Mouse (Mus musculus): ENCODE measurements around the gene Hnrnpul1. TPM values are rescaled to one million over a fixed set of nuclear protein-coding genes. Genes with fewer than 3 reads are reported as not detected.

Gene Hnrnpul1
- polyA plus RNA-seq, 2 experiments, result 26.5 to 36.5 TPM

DNA sequence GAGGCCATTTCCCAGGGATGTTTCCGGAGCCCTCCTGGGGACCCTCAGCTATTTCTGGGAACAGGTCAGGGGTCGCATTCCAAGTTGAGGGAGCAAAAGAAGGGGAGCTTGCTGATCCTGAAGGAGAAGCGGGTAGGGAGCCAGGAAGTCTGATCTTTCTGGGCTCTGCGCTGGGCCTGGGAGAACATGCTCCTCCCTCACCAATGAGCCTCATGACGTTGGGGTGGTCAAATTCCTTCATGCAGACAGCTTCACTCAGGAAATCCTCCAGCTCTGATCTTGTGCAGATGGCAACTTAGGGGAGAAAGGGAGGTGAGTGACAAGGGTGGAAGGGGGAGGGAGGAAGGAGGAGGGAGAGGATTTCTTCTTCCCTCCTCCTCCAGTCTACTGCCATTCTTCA, 9.7 kb upstream of the Hnrnpul1 start:
- Histone ChIP-seq H3K9ac (replicated peaks) (no peak overlapping the region), H3K27ac (no peak overlapping the region), H3K9me3 (ENCODE audit: control insufficient read depth, low read length) (no peaks in the 10 kb centered on the region), H3K4me1 (replicated peaks; ENCODE audit: control insufficient read depth in 2 of 2, insufficient read depth in 2 of 2, low read length in 1 of 2) (peaks cover 0 to 4% of the 10 kb centered on the region in 2 experiments; a peak in 2 of 4 replicates), H3K36me3 (replicated peaks; ENCODE audit: control insufficient read depth, insufficient read depth, low read depth) (no peaks in the 10 kb centered on the region), H3K4me3 (ENCODE audit: insufficient read depth in 1 of 2, low read depth in 2 of 2, low read length in 2 of 2) (no peak overlapping the region), H3K27me3 (ENCODE audit: control insufficient read depth, insufficient read depth, low read length) (no peaks in the 10 kb centered on the region), H3K4me2 (ENCODE audit: low read depth) (no peak overlapping the region)
- DNase-seq (ENCODE audit: low read depth in 3 of 3, low spot score in 3 of 3), result no peak
- TF ChIP-seq EP300 (IDR thresholded peaks at IDR 0.05; ENCODE audit: low read depth) (no peak), CTCF (IDR thresholded peaks at IDR 0.05; ENCODE audit: low read depth) (no peak)
- 48% methylated on average over 5 of the region's 5 CpGs for WGBS (ENCODE audit: insufficient replicate concordance)
- no peak for ATAC-seq (ENCODE audit: insufficient read depth)

DNA sequence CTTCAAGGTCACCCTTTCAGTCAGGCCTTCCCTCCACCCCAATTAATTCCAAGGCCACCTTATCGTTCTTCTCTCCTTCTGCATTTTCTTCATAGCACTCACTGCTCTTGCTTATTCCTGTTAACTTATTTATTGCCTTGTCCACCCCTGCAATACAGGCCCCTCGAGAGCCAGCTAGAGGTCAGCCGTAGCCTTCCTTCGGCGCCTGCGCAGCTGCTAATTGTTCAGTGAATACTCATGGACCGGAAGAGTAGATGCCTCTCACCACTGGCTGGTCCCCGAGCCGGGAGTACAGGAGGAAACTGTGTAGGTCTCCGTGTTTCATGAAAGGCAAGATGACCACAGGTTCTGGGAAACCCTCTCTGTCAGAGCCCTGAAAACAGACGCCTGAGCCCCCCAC, 9.1 kb upstream of the Hnrnpul1 start:
- DNase-seq (ENCODE audit: low read depth in 3 of 3, low spot score in 3 of 3), result no peak

GRCm38 (mm10) chr7:25761354-25761753, 6.8 kb upstream of the Hnrnpul1 start:
- Histone ChIP-seq H3K9me3 (ENCODE audit: control insufficient read depth, low read length) (no peaks in the 10 kb centered on the region), H3K4me3 (ENCODE audit: insufficient read depth in 1 of 2, low read depth in 2 of 2, low read length in 2 of 2) (no peak overlapping the region), H3K27me3 (ENCODE audit: control insufficient read depth, insufficient read depth, low read length) (no peaks in the 10 kb centered on the region), H3K9ac (replicated peaks) (no peak overlapping the region), H3K4me2 (ENCODE audit: low read depth) (no peak overlapping the region), H3K27ac (no peak overlapping the region), H3K36me3 (replicated peaks; ENCODE audit: control insufficient read depth, insufficient read depth, low read depth) (no peaks in the 10 kb centered on the region), H3K4me1 (replicated peaks; ENCODE audit: control insufficient read depth in 2 of 2, insufficient read depth in 2 of 2, low read length in 1 of 2) (peaks cover 0 to 4% of the 10 kb centered on the region in 2 experiments; a peak in 2 of 4 replicates)
- 69% methylated on average over 10 of the region's 10 CpGs for WGBS (ENCODE audit: insufficient replicate concordance)
- no peak for DNase-seq (ENCODE audit: low read depth in 3 of 3, low spot score in 3 of 3)
- ATAC-seq (ENCODE audit: insufficient read depth), result no peak
- TF ChIP-seq EP300 (IDR thresholded peaks at IDR 0.05; ENCODE audit: low read depth) (no peak), CTCF (IDR thresholded peaks at IDR 0.05; ENCODE audit: low read depth) (no peak)

More for the DNA sequence above, 9.1 kb upstream of the Hnrnpul1 start:
- no peaks in the 10 kb centered on the region for H3K9me3 ChIP-seq (ENCODE audit: control insufficient read depth, low read length)
- no peak overlapping the region for H3K9ac ChIP-seq (replicated peaks)
- 49% methylated on average over 11 of the region's 11 CpGs for WGBS (ENCODE audit: insufficient replicate concordance)
- no peaks in the 10 kb centered on the region for H3K27me3 ChIP-seq (ENCODE audit: control insufficient read depth, insufficient read depth, low read length)
- H3K4me3 ChIP-seq (ENCODE audit: insufficient read depth in 1 of 2, low read depth in 2 of 2, low read length in 2 of 2), result no peak overlapping the region
- no peak overlapping the region for H3K27ac ChIP-seq
- ATAC-seq (ENCODE audit: insufficient read depth), result no peak
- H3K4me2 ChIP-seq (ENCODE audit: low read depth), result no peak overlapping the region
- H3K4me1 ChIP-seq (replicated peaks; ENCODE audit: control insufficient read depth in 2 of 2, insufficient read depth in 2 of 2, low read length in 1 of 2), result peaks cover 0 to 4% of the 10 kb centered on the region in 2 experiments; a peak in 2 of 4 replicates
- no peak for TF ChIP-seq EP300 (IDR thresholded peaks at IDR 0.05; ENCODE audit: low read depth)
- no peak for TF ChIP-seq CTCF (IDR thresholded peaks at IDR 0.05; ENCODE audit: low read depth)
- H3K36me3 ChIP-seq (replicated peaks; ENCODE audit: control insufficient read depth, insufficient read depth, low read depth), result no peaks in the 10 kb centered on the region

GRCm38 (mm10) chr7:25756011-25756410, 1.5 kb upstream of the Hnrnpul1 start:
- peaks cover 17 to 18% of the 10 kb centered on the region in 2 experiments for H3K4me1 ChIP-seq (replicated peaks; ENCODE audit: control insufficient read depth in 2 of 2, insufficient read depth in 2 of 2, low read length in 1 of 2)
- peak overlapping the region; percentile 93 for H3K27ac ChIP-seq
- under 1% methylated on average over 18 of the region's 18 CpGs for WGBS (ENCODE audit: insufficient replicate concordance)
- H3K9ac ChIP-seq (replicated peaks), result peak overlapping the region; percentile 100
- H3K4me2 ChIP-seq (ENCODE audit: low read depth), result peak overlapping the region; percentile 100
- ATAC-seq (ENCODE audit: insufficient read depth) (no peak; the same call in 1 of the 2 replicates), DNase-seq (ENCODE audit: low read depth in 3 of 3, low spot score in 3 of 3) (peak; percentile 66 to 70 (median 69))
- TF ChIP-seq CTCF (IDR thresholded peaks at IDR 0.05; ENCODE audit: low read depth) (peak; percentile 78), EP300 (IDR thresholded peaks at IDR 0.05; ENCODE audit: low read depth) (no peak)
- no peaks in the 10 kb centered on the region for H3K9me3 ChIP-seq (ENCODE audit: control insufficient read depth, low read length)
- H3K27me3 ChIP-seq (ENCODE audit: control insufficient read depth, insufficient read depth, low read length), result no peaks in the 10 kb centered on the region
- H3K36me3 ChIP-seq (replicated peaks; ENCODE audit: control insufficient read depth, insufficient read depth, low read depth), result peaks cover 13% of the 10 kb centered on the region
- H3K4me3 ChIP-seq (ENCODE audit: insufficient read depth in 1 of 2, low read depth in 2 of 2, low read length in 2 of 2), result peak overlapping the region; percentile 90 to 100

DNA sequence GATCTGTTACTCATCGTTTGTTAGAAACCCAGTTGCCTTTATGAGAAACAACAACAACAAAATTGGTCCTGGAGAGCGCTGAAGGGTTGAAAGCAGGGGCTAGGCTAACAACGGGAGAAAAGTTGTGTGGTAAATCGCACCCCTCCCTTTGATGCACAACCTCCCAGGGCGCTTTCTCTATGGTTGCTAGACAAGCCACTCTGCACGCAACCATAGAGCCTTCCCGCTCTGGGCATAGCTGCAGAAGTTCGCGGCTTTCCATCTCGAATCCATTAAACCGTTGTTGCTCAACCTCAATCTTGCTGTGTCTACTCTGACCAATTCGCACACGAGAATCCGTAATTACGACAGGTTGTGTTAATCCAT, 894 bp upstream of the Hnrnpul1 start:
- no peaks in the 10 kb centered on the region for H3K27me3 ChIP-seq (ENCODE audit: control insufficient read depth, insufficient read depth, low read length)
- peak overlapping the region; percentile 100 for H3K4me2 ChIP-seq (ENCODE audit: low read depth)
- DNase-seq (ENCODE audit: low read depth in 3 of 3, low spot score in 3 of 3) (no peak), ATAC-seq (ENCODE audit: insufficient read depth) (peak; percentile 52)
- WGBS (ENCODE audit: insufficient replicate concordance), result under 1% methylated on average over 15 of the region's 15 CpGs
- peaks cover 18% of the 10 kb centered on the region for H3K36me3 ChIP-seq (replicated peaks; ENCODE audit: control insufficient read depth, insufficient read depth, low read depth)
- H3K9ac ChIP-seq (replicated peaks), result peak overlapping the region; percentile 100
- H3K4me3 ChIP-seq (ENCODE audit: insufficient read depth in 1 of 2, low read depth in 2 of 2, low read length in 2 of 2), result peak overlapping the region; percentile 90 to 100
- H3K27ac ChIP-seq, result peak overlapping the region; percentile 93
- no peaks in the 10 kb centered on the region for H3K9me3 ChIP-seq (ENCODE audit: control insufficient read depth, low read length)
- H3K4me1 ChIP-seq (replicated peaks; ENCODE audit: control insufficient read depth in 2 of 2, insufficient read depth in 2 of 2, low read length in 1 of 2), result peaks cover 17 to 18% of the 10 kb centered on the region in 2 experiments
- TF ChIP-seq EP300 (IDR thresholded peaks at IDR 0.05; ENCODE audit: low read depth) (no peak; the same call in 1 of the 2 replicates), CTCF (IDR thresholded peaks at IDR 0.05; ENCODE audit: low read depth) (no peak)

Data from liver, embryonic 14.5 days (tissue).